Mouse (Mus musculus) limb, embryonic 15.5 days (tissue): Measurements from ENCODE around the gene Grwd1. TPM values are rescaled to one million over a fixed set of nuclear protein-coding genes. Genes with fewer than 3 reads are reported as not detected.

Source experiments
- ATAC-seq: fragments of 200-750 bp; cut with Nextera tagmentation; 2 replicates; pipeline ENCODE4 v1.8.0; 2017; ENCODE audit warnings: low read depth, moderate TSS enrichment; ENCODE audit not compliant: insufficient number of reproducible peaks, low FRiP score, low TSS enrichment
- H3K27ac ChIP-seq: fragments of 300-500 bp; sonication (generic); 2 replicates; pipeline ENCODE4 v1.5.1; 2015; ENCODE audit warnings: moderate library complexity, mild to moderate bottlenecking, inconsistent platforms
- H3K27me3 ChIP-seq: fragments of 300-500 bp; sonication (generic); 2 replicates; pipeline ENCODE4 v1.6.1; 2015; ENCODE audit warnings: inconsistent platforms
- H3K36me3 ChIP-seq: fragments of 300-500 bp; sonication (generic); 2 replicates; pipeline ENCODE4 v1.6.1; 2015; ENCODE audit warnings: inconsistent platforms
- H3K4me1 ChIP-seq: fragments of 300-500 bp; sonication (generic); 2 replicates; pipeline ENCODE4 v1.6.1; 2015; ENCODE audit warnings: inconsistent platforms
- H3K4me2 ChIP-seq: fragments of 300-500 bp; sonication (generic); 2 replicates; pipeline ENCODE4 v1.6.1; 2015; ENCODE audit warnings: mild to moderate bottlenecking, inconsistent platforms
- H3K4me3 ChIP-seq: fragments of 300-500 bp; sonication (generic); 2 replicates; pipeline ENCODE4 v1.5.1; 2015; ENCODE audit warnings: mild to moderate bottlenecking, inconsistent platforms
- H3K9ac ChIP-seq: fragments of 300-500 bp; sonication (generic); 2 replicates; pipeline ENCODE4 v1.6.1; 2015; ENCODE audit warnings: inconsistent platforms
- H3K9me3 ChIP-seq: fragments of 300-500 bp; sonication (generic); 2 replicates; pipeline ENCODE4 v1.6.1; 2016; ENCODE audit warnings: inconsistent platforms
- WGBS: fragments of 180-500 bp; shearing (Covaris S2); methylation state at CpG from one replicate; pipeline ENCODE4 v1.1.7; 2015; 5-methylcytosine and 5-hydroxymethylcytosine counted together
- polyA plus RNA-seq: library from polyadenylated mRNA; unstranded; fragments of >200 nt; fragmentation: Nextera tagmentation; extraction: Ambion mirVana; gene quantifications from 2 replicates; pipeline ENCODE4 v1.2.1, GENCODE M21; 2015

The Grwd1 gene
- polyA plus RNA-seq, 1 experiment from 2014 or later: 56.3 TPM

- peak overlapping the region; percentile 47 for H3K4me3 ChIP-seq
- H3K36me3 ChIP-seq: peaks cover 13% of the 10 kb centered on the region
- H3K27me3 ChIP-seq: peaks cover 60% of the 10 kb centered on the region
- WGBS: under 1% methylated on average over 84 of the region's 86 CpGs
- ATAC-seq: no peak
- H3K4me1 ChIP-seq: peaks cover 30% of the 10 kb centered on the region
- peak overlapping the region; percentile 35; the same call in 1 of the 2 replicates for H3K9ac ChIP-seq
- H3K9me3 ChIP-seq: no peaks in the 10 kb centered on the region
- H3K4me2 ChIP-seq: peak overlapping the region; percentile 64
- H3K27ac ChIP-seq: no peak overlapping the region
These were observed 2.5 kb upstream of the Grwd1 start for GRCm38 (mm10) chr7:45833148-45833790.

- Histone ChIP-seq H3K4me3 (peak overlapping the region; percentile 47), H3K9me3 (no peaks in the 10 kb centered on the region), H3K27ac (no peak overlapping the region), H3K4me2 (peak overlapping the region; percentile 64), H3K27me3 (peaks cover 55% of the 10 kb centered on the region), H3K36me3 (peaks cover 22% of the 10 kb centered on the region), H3K4me1 (peaks cover 30% of the 10 kb centered on the region), H3K9ac (no peak overlapping the region)
- ATAC-seq: no peak
- 7% methylated on average over 30 of the region's 30 CpGs for WGBS
These were observed 1.7 kb upstream of the Grwd1 start for GRCm38 (mm10) chr7:45832428-45832827.

GRCm38 (mm10) chr7:45831128-45831525 lies 383 bp upstream of the Grwd1 start:
- Histone ChIP-seq H3K36me3 (peaks cover 35% of the 10 kb centered on the region), H3K27ac (no peak overlapping the region), H3K4me1 (peaks cover 30% of the 10 kb centered on the region), H3K4me2 (peak overlapping the region; percentile 77), H3K9ac (no peak overlapping the region), H3K27me3 (peaks cover 51% of the 10 kb centered on the region), H3K4me3 (peak overlapping the region; percentile 90), H3K9me3 (no peaks in the 10 kb centered on the region)
- whole genome bisulfite sequencing: 13% methylated on average over 5 of the region's 5 CpGs
- ATAC-seq: no peak

- no peak overlapping the region for H3K4me3 ChIP-seq
- peaks cover 12% of the 10 kb centered on the region for H3K4me1 ChIP-seq
- no peak overlapping the region for H3K27ac ChIP-seq
- H3K9me3 ChIP-seq: no peaks in the 10 kb centered on the region
- no peak overlapping the region for H3K9ac ChIP-seq
- H3K4me2 ChIP-seq: no peak overlapping the region
- peaks cover 6% of the 10 kb centered on the region for H3K27me3 ChIP-seq
- peaks cover 73% of the 10 kb centered on the region for H3K36me3 ChIP-seq
- no peak for ATAC-seq
- 89% methylated on average over 7 of the region's 7 CpGs for WGBS
These were observed 4.1 kb downstream of the Grwd1 start for GRCm38 (mm10) chr7:45826631-45827030.

GRCm38 (mm10) chr7:45824598-45824997 lies 6.1 kb downstream of the Grwd1 start, which contains the start of gene Kcnj14:
Gene Kcnj14 (minus strand): TSS chr7:45824782.
- WGBS: 63% methylated on average over 7 of the region's 7 CpGs
- no peak within 1 kb of the TSS for H3K9ac ChIP-seq
- H3K27me3 ChIP-seq: peaks cover 5% of the 10 kb centered on the region; the same call in 1 of the 2 replicates
- no peak for ATAC-seq
- no peak within 1 kb of the TSS for H3K4me2 ChIP-seq
- no peak within 1 kb of the TSS for H3K27ac ChIP-seq
- H3K36me3 ChIP-seq: peaks cover 75% of the 10 kb centered on the region
- peaks cover 6% of the 10 kb centered on the region for H3K4me1 ChIP-seq
- no peaks in the 10 kb centered on the region for H3K9me3 ChIP-seq
- no peak within 1 kb of the TSS for H3K4me3 ChIP-seq

- Histone ChIP-seq H3K4me2 (no peak overlapping the region), H3K4me1 (peaks cover 5% of the 10 kb centered on the region; the same call in 1 of the 2 replicates), H3K27ac (no peak overlapping the region), H3K4me3 (no peak overlapping the region), H3K27me3 (peaks cover 12% of the 10 kb centered on the region; the same call in 1 of the 2 replicates), H3K9me3 (no peaks in the 10 kb centered on the region), H3K36me3 (peaks cover 38% of the 10 kb centered on the region), H3K9ac (no peak overlapping the region)
- ATAC-seq: no peak
These were observed 9.8 kb downstream of the Grwd1 start for GRCm38 (mm10) chr7:45820913-45821312.

GRCm38 (mm10) chr7:45819843-45820242 lies 10.9 kb downstream of the Grwd1 start:
- Histone ChIP-seq H3K9me3 (no peaks in the 10 kb centered on the region), H3K4me3 (peak overlapping the region; percentile 20), H3K27me3 (peaks cover 12% of the 10 kb centered on the region; the same call in 1 of the 2 replicates), H3K4me1 (peaks cover 11% of the 10 kb centered on the region), H3K9ac (no peak overlapping the region), H3K36me3 (peaks cover 27% of the 10 kb centered on the region), H3K27ac (no peak overlapping the region), H3K4me2 (peak overlapping the region; percentile 38)
- 11% methylated on average over 25 of the region's 25 CpGs for WGBS
- ATAC-seq: no peak

- no peak for ATAC-seq
- WGBS: 55% methylated on average over 2 of the region's 2 CpGs
- H3K27ac ChIP-seq: no peak overlapping the region
- H3K9ac ChIP-seq: no peak overlapping the region
- peaks cover 27% of the 10 kb centered on the region for H3K4me1 ChIP-seq
- peaks cover 19% of the 10 kb centered on the region for H3K36me3 ChIP-seq
- peaks cover 12% of the 10 kb centered on the region; the same call in 1 of the 2 replicates for H3K27me3 ChIP-seq
- no peak overlapping the region for H3K4me3 ChIP-seq
- H3K4me2 ChIP-seq: no peak overlapping the region
- H3K9me3 ChIP-seq: no peaks in the 10 kb centered on the region
These were observed 14.8 kb downstream of the Grwd1 start for GRCm38 (mm10) chr7:45815984-45816351.

GRCm38 (mm10) chr7:45815323-45815983 lies 15.3 kb downstream of the Grwd1 start:
- no peak overlapping the region for H3K27ac ChIP-seq
- H3K9ac ChIP-seq: no peak overlapping the region
- peaks cover 27% of the 10 kb centered on the region for H3K4me1 ChIP-seq
- H3K27me3 ChIP-seq: peaks cover 12% of the 10 kb centered on the region; the same call in 1 of the 2 replicates
- 0 out of 2 replicates have a peak overlapping the region, but pooled peaks have one; percentile 53 for H3K4me2 ChIP-seq
- H3K9me3 ChIP-seq: no peaks in the 10 kb centered on the region
- WGBS: 48% methylated on average over 10 of the region's 10 CpGs
- ATAC-seq: no peak
- H3K36me3 ChIP-seq: peaks cover 25% of the 10 kb centered on the region
- H3K4me3 ChIP-seq: no peak overlapping the region

GRCm38 (mm10) chr7:45814841-45815240 lies 15.9 kb downstream of the Grwd1 start:
- 9% methylated on average over 5 of the region's 5 CpGs for WGBS
- H3K27me3 ChIP-seq: peaks cover 9% of the 10 kb centered on the region; the same call in 1 of the 2 replicates
- peak overlapping the region; percentile 36 for H3K4me3 ChIP-seq
- peak overlapping the region; percentile 39; the same call in 1 of the 2 replicates for H3K27ac ChIP-seq
- no peaks in the 10 kb centered on the region for H3K9me3 ChIP-seq
- peak overlapping the region; percentile 53 for H3K4me2 ChIP-seq
- H3K36me3 ChIP-seq: peaks cover 31% of the 10 kb centered on the region
- H3K4me1 ChIP-seq: peaks cover 25% of the 10 kb centered on the region
- no peak overlapping the region for H3K9ac ChIP-seq
- ATAC-seq: no peak

- Histone ChIP-seq H3K4me2 (peak within 1 kb of the TSS; percentile 62), H3K27ac (peak within 1 kb of the TSS; percentile 100), H3K4me1 (peaks cover 28% of the 10 kb centered on the region), H3K9ac (peak within 1 kb of the TSS; percentile 99), H3K4me3 (peak within 1 kb of the TSS; percentile 99), H3K9me3 (no peaks in the 10 kb centered on the region), H3K36me3 (peaks cover 38% of the 10 kb centered on the region), H3K27me3 (0 out of 2 replicates have a peak, but pooled peaks cover 5% of the 10 kb centered on the region)
- WGBS: under 1% methylated on average over 86 of the region's 92 CpGs
- ATAC-seq: peak; percentile 98
These were observed 16.7 kb downstream of the Grwd1 start, which contains the start of gene Cyth2 for GRCm38 (mm10) chr7:45813787-45814779. Gene Cyth2 (minus strand): TSS chr7:45814581.
